Comparison of ENCODE assay signal across 25 mouse cellular contexts in genomic region chr17:28160361-28160760, GRCm38 (mm10). TPM values are rescaled to one million over a fixed set of nuclear protein-coding genes. Genes with fewer than 3 reads are reported as not detected.
DNase-seq lines count a peak whose midpoint lies in the region; ATAC-seq lines count a peak whose summit lies in the region.
"Had no signal": no experiment of that assay in that cellular context is flagged by ENCODE, and none has a peak within 500 bp of the region (broad histone marks: within the 10 kb centered on the region; RNA-seq: fewer than 3 reads in every experiment).

No protein-coding gene starts in this region.

- no peak for ATAC-seq in forebrain, embryonic 13.5 days
- no peak for ATAC-seq in neural tube, embryonic 15.5 days (ENCODE audit: low FRiP score)
- ATAC-seq in embryonic facial prominence, embryonic 13.5 days (ENCODE audit: insufficient number of reproducible peaks, insufficient read depth, low FRiP score, low TSS enrichment, low read depth), result no peak
- peak; percentile 8; the same call in 1 of the 2 replicates for ATAC-seq in limb, embryonic 13.5 days (ENCODE audit: low FRiP score, low read depth)
- no peak for ATAC-seq in megakaryocyte-erythroid progenitor cell, adult 5-6 weeks (replicated peaks; ENCODE audit: low FRiP score, low TSS enrichment, poor library complexity, severe bottlenecking)
- ATAC-seq: intestine, embryonic 16.5 days had no signal

- H3K4me3 ChIP-seq in forebrain, embryonic 13.5 days, result no peak overlapping the region
- no peak overlapping the region for H3K4me3 ChIP-seq in forebrain, embryonic 10.5 days
- no peak overlapping the region for H3K4me3 ChIP-seq in neural tube, embryonic 15.5 days (replicated peaks)
- no peak overlapping the region for H3K4me3 ChIP-seq in embryonic facial prominence, embryonic 13.5 days
- no peak overlapping the region for H3K4me3 ChIP-seq in limb, embryonic 13.5 days
- H3K4me3 ChIP-seq: forebrain, embryonic 12.5 days; heart, embryonic 13.5 days; midbrain, embryonic 12.5 days; neural tube, embryonic 12.5 days had no signal

- peaks cover 37% of the 10 kb centered on the region for H3K36me3 ChIP-seq in forebrain, embryonic 13.5 days (ENCODE audit: poor library complexity, severe bottlenecking)
- peaks cover 100% of the 10 kb centered on the region for H3K36me3 ChIP-seq in forebrain, embryonic 10.5 days (replicated peaks)
- peaks cover 8% of the 10 kb centered on the region for H3K36me3 ChIP-seq in neural tube, embryonic 15.5 days
- peaks cover 62% of the 10 kb centered on the region for H3K36me3 ChIP-seq in embryonic facial prominence, embryonic 13.5 days
- H3K36me3 ChIP-seq in limb, embryonic 13.5 days, result peaks cover 73% of the 10 kb centered on the region
- H3K36me3 ChIP-seq: heart, embryonic 13.5 days had no signal

- H3K9me3 ChIP-seq in forebrain, embryonic 13.5 days (replicated peaks), result no peaks in the 10 kb centered on the region
- H3K9me3 ChIP-seq in forebrain, embryonic 10.5 days, result no peaks in the 10 kb centered on the region
- no peaks in the 10 kb centered on the region for H3K9me3 ChIP-seq in neural tube, embryonic 15.5 days (replicated peaks)
- H3K9me3 ChIP-seq in embryonic facial prominence, embryonic 13.5 days, result no peaks in the 10 kb centered on the region
- H3K9me3 ChIP-seq in limb, embryonic 13.5 days, result no peaks in the 10 kb centered on the region
- H3K9me3 ChIP-seq: forebrain, embryonic 12.5 days; heart, embryonic 13.5 days; midbrain, embryonic 12.5 days; neural tube, embryonic 12.5 days had no signal

- peaks cover 6% of the 10 kb centered on the region; the same call in 1 of the 2 replicates for H3K4me1 ChIP-seq in forebrain, embryonic 13.5 days
- H3K4me1 ChIP-seq in forebrain, embryonic 10.5 days, result peaks cover 59% of the 10 kb centered on the region
- peaks cover 19% of the 10 kb centered on the region for H3K4me1 ChIP-seq in neural tube, embryonic 15.5 days
- peaks cover 35% of the 10 kb centered on the region for H3K4me1 ChIP-seq in embryonic facial prominence, embryonic 13.5 days
- peaks cover 54% of the 10 kb centered on the region for H3K4me1 ChIP-seq in limb, embryonic 13.5 days

- DNase-seq in forebrain, embryonic 10.5 days (ENCODE audit: extremely low spot score, low spot score), result no peak
- DNase-seq in neural tube, embryonic 10.5 days (ENCODE audit: extremely low spot score, low spot score), result no peak
- DNase-seq in frontal cortex, postnatal 10 days (ENCODE audit: low spot score in 2 of 2), result no peak
- DNase-seq: adrenal gland, postnatal 14 days; cerebellum, adult 8-10 months; gastrocnemius, postnatal 10 days; heart, postnatal 14 days; kidney, adult 9 months; kidney, postnatal 25 days; right cerebral cortex, postnatal 4 days; thymus, postnatal 36 days had no signal

- H3K27ac ChIP-seq in forebrain, embryonic 13.5 days, result no peak overlapping the region
- H3K27ac ChIP-seq in forebrain, embryonic 10.5 days, result no peak overlapping the region
- no peak overlapping the region for H3K27ac ChIP-seq in neural tube, embryonic 15.5 days (replicated peaks)
- no peak overlapping the region for H3K27ac ChIP-seq in embryonic facial prominence, embryonic 13.5 days
- H3K27ac ChIP-seq in limb, embryonic 13.5 days, result peak overlapping the region; percentile 22; the same call in 1 of the 2 replicates
- H3K27ac ChIP-seq: forebrain, embryonic 12.5 days; heart, embryonic 13.5 days; hindbrain, embryonic 14.5 days; macrophage; midbrain, embryonic 12.5 days; neural tube, embryonic 12.5 days had no signal

- H3K27me3 ChIP-seq in forebrain, embryonic 13.5 days, result no peaks in the 10 kb centered on the region
- H3K27me3 ChIP-seq in forebrain, embryonic 10.5 days (ENCODE audit: poor library complexity, severe bottlenecking), result peaks cover 85% of the 10 kb centered on the region
- no peaks in the 10 kb centered on the region for H3K27me3 ChIP-seq in neural tube, embryonic 15.5 days (replicated peaks)
- peaks cover 24% of the 10 kb centered on the region for H3K27me3 ChIP-seq in embryonic facial prominence, embryonic 13.5 days
- 0 out of 2 replicates have a peak, but pooled peaks cover 6% of the 10 kb centered on the region for H3K27me3 ChIP-seq in limb, embryonic 13.5 days

- peak overlapping the region; percentile 12; the same call in 1 of the 2 replicates for H3K9ac ChIP-seq in forebrain, embryonic 13.5 days
- 0 out of 2 replicates have a peak overlapping the region, but pooled peaks have one; percentile 17 for H3K9ac ChIP-seq in neural tube, embryonic 15.5 days (replicated peaks)
- 0 out of 2 replicates have a peak overlapping the region, but pooled peaks have one; percentile 12 for H3K9ac ChIP-seq in embryonic facial prominence, embryonic 13.5 days
- H3K9ac ChIP-seq in limb, embryonic 13.5 days, result no peak overlapping the region
- H3K9ac ChIP-seq: forebrain, embryonic 12.5 days; heart, embryonic 13.5 days; hindbrain, embryonic 14.5 days; midbrain, embryonic 12.5 days; neural tube, embryonic 12.5 days had no signal

- no peak overlapping the region for H3K4me2 ChIP-seq in forebrain, embryonic 13.5 days
- H3K4me2 ChIP-seq in neural tube, embryonic 15.5 days, result no peak overlapping the region
- no peak overlapping the region for H3K4me2 ChIP-seq in embryonic facial prominence, embryonic 13.5 days
- H3K4me2 ChIP-seq in limb, embryonic 13.5 days (replicated peaks), result peak overlapping the region; percentile 36
- H3K4me2 ChIP-seq: forebrain, embryonic 12.5 days; hindbrain, embryonic 14.5 days; midbrain, embryonic 12.5 days; neural tube, embryonic 12.5 days had no signal

- WGBS in forebrain, embryonic 13.5 days, result 33% methylated on average over 10 of the region's 10 CpGs
- WGBS in forebrain, embryonic 10.5 days, result 21% methylated on average over 10 of the region's 10 CpGs
- WGBS in neural tube, embryonic 15.5 days, result 35% methylated on average over 10 of the region's 10 CpGs
- WGBS in embryonic facial prominence, embryonic 13.5 days, result 7% methylated on average over 10 of the region's 10 CpGs
- 6% methylated on average over 10 of the region's 10 CpGs for WGBS in limb, embryonic 13.5 days

RNA-seq across cellular contexts. Expression of gene Zfp523, which starts 16.6 kb away (rescaled TPM):
- polyA plus RNA-seq in forebrain, embryonic 13.5 days (2015; fragmentation: Nextera tagmentation; extraction: Ambion mirVana), result 32.7 and 34.5 TPM in 2 replicates
- polyA plus RNA-seq in forebrain, embryonic 10.5 days (2016; fragmentation: Nextera tagmentation; extraction: Ambion mirVana), result 32.6 and 35.6 TPM in 2 replicates
- polyA plus RNA-seq in neural tube, embryonic 15.5 days (2015; fragmentation: Nextera tagmentation; extraction: Ambion mirVana), result 41.5 and 43.8 TPM in 2 replicates
- polyA plus RNA-seq in embryonic facial prominence, embryonic 13.5 days (2015; fragmentation: Nextera tagmentation; extraction: Ambion mirVana), result 36.6 and 41.2 TPM in 2 replicates
- 42.2 and 43.6 TPM in 2 replicates for polyA plus RNA-seq in limb, embryonic 13.5 days (2015; fragmentation: Nextera tagmentation; extraction: Ambion mirVana)
- 17.5 and 27.0 TPM in 2 replicates for total RNA-seq in megakaryocyte-erythroid progenitor cell, adult 5-6 weeks (2014; fragmentation: Nextera tagmentation)
- 8.7 and 13.3 TPM in 2 replicates for total RNA-seq in megakaryocyte-erythroid progenitor cell, adult 5-6 weeks (2017)

RNA-seq across cellular contexts. Expression of gene Scube3, which starts 18.4 kb away (rescaled TPM):
- 2.9 and 4.2 TPM in 2 replicates for polyA plus RNA-seq in forebrain, embryonic 13.5 days (2015; fragmentation: Nextera tagmentation; extraction: Ambion mirVana)
- polyA plus RNA-seq in forebrain, embryonic 10.5 days (2016; fragmentation: Nextera tagmentation; extraction: Ambion mirVana), result 11.5 and 13.9 TPM in 2 replicates
- 3.6 and 4.6 TPM in 2 replicates for polyA plus RNA-seq in neural tube, embryonic 15.5 days (2015; fragmentation: Nextera tagmentation; extraction: Ambion mirVana)
- polyA plus RNA-seq in embryonic facial prominence, embryonic 13.5 days (2015; fragmentation: Nextera tagmentation; extraction: Ambion mirVana), result 9.4 and 10.1 TPM in 2 replicates
- polyA plus RNA-seq in limb, embryonic 13.5 days (2015; fragmentation: Nextera tagmentation; extraction: Ambion mirVana), result 10.3 and 11.3 TPM in 2 replicates
- not detected in 2 replicates for total RNA-seq in megakaryocyte-erythroid progenitor cell, adult 5-6 weeks (2014; fragmentation: Nextera tagmentation)
- total RNA-seq in megakaryocyte-erythroid progenitor cell, adult 5-6 weeks (2017), result 0.15 TPM in 1 of 2 replicates, not detected in the other
- total RNA-seq: granulocyte monocyte progenitor cell, adult 5-6 weeks; liver, adult 2 months had no signal

RNA-seq across cellular contexts. Expression of gene Def6, which starts 47.2 kb away (rescaled TPM):
- 3.3 and 3.6 TPM in 2 replicates for polyA plus RNA-seq in forebrain, embryonic 13.5 days (2015; fragmentation: Nextera tagmentation; extraction: Ambion mirVana)
- polyA plus RNA-seq in forebrain, embryonic 10.5 days (2016; fragmentation: Nextera tagmentation; extraction: Ambion mirVana), result 2.4 and 4.1 TPM in 2 replicates
- 8.6 and 24.0 TPM in 2 replicates for polyA plus RNA-seq in neural tube, embryonic 15.5 days (2015; fragmentation: Nextera tagmentation; extraction: Ambion mirVana)
- 13.0 and 13.1 TPM in 2 replicates for polyA plus RNA-seq in embryonic facial prominence, embryonic 13.5 days (2015; fragmentation: Nextera tagmentation; extraction: Ambion mirVana)
- 10.8 and 12.1 TPM in 2 replicates for polyA plus RNA-seq in limb, embryonic 13.5 days (2015; fragmentation: Nextera tagmentation; extraction: Ambion mirVana)
- 24.5 and 35.1 TPM in 2 replicates for total RNA-seq in megakaryocyte-erythroid progenitor cell, adult 5-6 weeks (2014; fragmentation: Nextera tagmentation)
- 41.1 and 80.3 TPM in 2 replicates for total RNA-seq in megakaryocyte-erythroid progenitor cell, adult 5-6 weeks (2017)
